Mouse (Mus musculus) liver, embryonic 14.5 days (tissue): ENCODE data around the gene Arhgef38. TPM values are rescaled to one million over a fixed set of nuclear protein-coding genes. Genes with fewer than 3 reads are reported as not detected.

Experiments
- ATAC-seq: fragments of 200-750 bp; cut with Nextera tagmentation; 2 replicates; pipeline ENCODE4 v1.8.0; 2017; ENCODE audit warnings: moderate number of reproducible peaks, mild to moderate bottlenecking, moderate library complexity; ENCODE audit not compliant: insufficient read depth
- DNase-seq, 3 experiments: peaks; one replicate each; pipeline ENCODE4 v3.0.0-alpha.2; 2012 to 2013; ENCODE audit warnings: low read depth in 3 of 3, low spot score in 3 of 3
- H3K27ac ChIP-seq: fragments of 300-500 bp; sonication (generic); 2 replicates; pipeline ENCODE4 v1.5.1; 2014; ENCODE audit warnings: moderate library complexity, mild to moderate bottlenecking, control low read depth, inconsistent platforms
- H3K27me3 ChIP-seq: fragments of 300-500 bp; sonication (generic); 2 replicates; pipeline ENCODE4 v1.6.1; 2014; ENCODE audit warnings: mild to moderate bottlenecking, low read length, moderate library complexity; ENCODE audit not compliant: control insufficient read depth, insufficient read depth
- H3K36me3 ChIP-seq: fragments of 300-500 bp; sonication (generic); replicated peaks from 2 replicates; pipeline ENCODE4 v1.6.1; 2014; ENCODE audit warnings: low read depth; ENCODE audit not compliant: control insufficient read depth, insufficient read depth
- H3K4me1 ChIP-seq, 2 experiments: fragments of 200-500 bp in 1 of 2; fragments of 300-500 bp in 1 of 2; sonication (generic) in 1 of 2; replicated peaks; 2 replicates each; pipeline ENCODE4 v1.6.1; 2012 to 2014; ENCODE audit warnings: antibody characterized with exemption in 1 of 2, inconsistent platforms in 1 of 2, low read length in 1 of 2; ENCODE audit not compliant: control insufficient read depth in 2 of 2, insufficient read depth in 2 of 2
- H3K4me2 ChIP-seq: fragments of 300-500 bp; sonication (generic); 2 replicates; pipeline ENCODE4 v1.6.1; 2014; ENCODE audit warnings: low read depth, mild to moderate bottlenecking, control low read depth, moderate library complexity
- H3K4me3 ChIP-seq, 2 experiments: fragments of 200-500 bp in 1 of 2; fragments of 300-500 bp in 1 of 2; sonication (generic) in 1 of 2; 2 replicates each; pipeline ENCODE4 v1.5.1; 2012 to 2014; ENCODE audit warnings: low read depth in 2 of 2, low read length in 2 of 2, mild to moderate bottlenecking in 2 of 2, control low read depth in 1 of 2, inconsistent platforms in 1 of 2, moderate library complexity in 1 of 2; ENCODE audit not compliant: insufficient read depth in 1 of 2
- H3K9ac ChIP-seq: fragments of 300-500 bp; sonication (generic); replicated peaks from 2 replicates; pipeline ENCODE4 v1.6.1; 2014; ENCODE audit warnings: mild to moderate bottlenecking, control low read depth, moderate library complexity
- H3K9me3 ChIP-seq: fragments of 300-500 bp; sonication (generic); 2 replicates; pipeline ENCODE4 v1.6.1; 2016; ENCODE audit warnings: low read length, mixed read lengths; ENCODE audit not compliant: control insufficient read depth
- CTCF ChIP-seq: IDR thresholded peaks from 2 replicates; pipeline ENCODE4 v1.5.1; 2016; ENCODE audit warnings: antibody characterized with exemption, low read depth, control low read depth
- EP300 ChIP-seq: IDR thresholded peaks from 2 replicates; pipeline ENCODE4 v1.6.1; 2016; ENCODE audit warnings: antibody characterized with exemption, low read depth
- WGBS: fragments of 180-500 bp; shearing (Covaris S2); extraction: QIAGEN DNeasy Blood & Tissue Kit; methylation state at CpG from one replicate; pipeline ENCODE4 v1.1.7; 2014; ENCODE audit not compliant: insufficient replicate concordance; 5-methylcytosine and 5-hydroxymethylcytosine counted together
- polyA plus RNA-seq, 2 experiments: library from polyadenylated mRNA; depleted of rRNA in 1 of 2; stranded (reverse) in 1 of 2; unstranded in 1 of 2; fragments of >200 nt; fragmentation: Nextera tagmentation in 1 of 2; extraction: Ambion mirVana in 1 of 2; gene quantifications; 2 replicates each; pipeline versions ENCODE4 v1.2.1 to v1.2.3; 2012 to 2014

Gene Arhgef38
- polyA plus RNA-seq, 2 experiments: 0.02 TPM; not detected in 1

DNA sequence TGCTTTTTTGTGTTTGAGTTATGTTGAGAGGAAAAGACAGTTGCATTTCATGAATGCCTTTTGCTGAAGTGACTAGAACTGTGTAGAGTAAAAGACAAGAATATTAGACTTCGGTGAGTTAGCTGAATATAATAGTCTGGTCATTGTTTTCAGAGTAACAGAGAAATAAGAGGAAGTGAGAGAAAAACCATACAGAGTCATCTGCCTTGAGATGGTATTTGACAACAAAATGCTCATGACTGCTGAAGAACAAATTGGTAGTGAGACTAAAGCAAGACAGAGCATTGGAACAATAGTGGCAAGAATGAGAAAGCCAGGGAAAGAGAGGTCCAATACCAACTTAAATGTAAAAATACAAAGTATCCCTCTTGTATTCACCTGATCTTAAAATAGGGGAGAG, 141.8 kb downstream of the Arhgef38 start:
- Histone ChIP-seq H3K27me3 (no peaks in the 10 kb centered on the region), H3K9me3 (no peaks in the 10 kb centered on the region), H3K36me3 (peaks cover 4% of the 10 kb centered on the region), H3K4me3 (peak overlapping the region; percentile 71 to 97; a peak in 2 of 4 replicates), H3K4me1 (peaks cover 8 to 13% of the 10 kb centered on the region in 2 experiments), H3K9ac (peak overlapping the region; percentile 86), H3K27ac (no peak overlapping the region), H3K4me2 (peak overlapping the region; percentile 83)
- no peak for TF ChIP-seq EP300
- TF ChIP-seq CTCF: no peak
- ATAC-seq (no peak), DNase-seq (no peak)
- 24% methylated on average over 1 of the region's 1 CpGs for WGBS

DNA sequence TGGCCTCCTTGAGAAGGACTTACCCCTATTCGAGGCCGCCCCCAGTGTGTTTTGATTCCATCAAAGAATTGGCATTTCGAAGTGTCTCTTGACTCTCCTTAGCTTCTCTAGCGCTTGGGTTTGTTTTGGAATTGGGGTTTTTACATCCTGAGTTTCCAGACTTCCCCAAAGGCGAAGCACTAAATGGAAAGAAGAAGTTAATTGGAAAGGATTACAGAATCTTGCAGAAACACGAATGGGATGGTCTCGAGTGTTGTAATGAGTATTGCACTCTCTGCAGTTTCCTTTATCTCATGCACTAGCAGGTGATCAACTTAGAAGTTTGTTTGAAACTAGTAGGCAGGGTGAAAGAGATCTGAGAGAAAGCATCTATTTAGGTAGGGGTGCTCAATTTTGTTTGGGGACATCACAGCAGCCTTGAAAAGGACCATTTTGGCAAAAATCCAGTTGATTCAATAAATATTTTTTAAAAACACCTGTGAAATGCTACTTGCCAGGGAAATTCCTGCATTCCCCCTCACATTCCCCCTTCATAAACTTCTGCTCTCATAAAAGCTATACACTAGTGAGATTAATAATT, 142.4 kb downstream of the Arhgef38 start:
- peaks cover 4% of the 10 kb centered on the region for H3K36me3 ChIP-seq
- peak overlapping the region; percentile 71 to 97 for H3K4me3 ChIP-seq
- peak overlapping the region; percentile 86 for H3K9ac ChIP-seq
- H3K4me1 ChIP-seq: peaks cover 6 to 13% of the 10 kb centered on the region in 2 experiments
- ATAC-seq: no peak
- peak overlapping the region; percentile 83 for H3K4me2 ChIP-seq
- no peaks in the 10 kb centered on the region for H3K27me3 ChIP-seq
- DNase-seq: no peak
- H3K27ac ChIP-seq: peak overlapping the region; percentile 75
- under 1% methylated on average over 7 of the region's 7 CpGs for WGBS
- TF ChIP-seq EP300 (no peak), CTCF (no peak)
- H3K9me3 ChIP-seq: no peaks in the 10 kb centered on the region

DNA sequence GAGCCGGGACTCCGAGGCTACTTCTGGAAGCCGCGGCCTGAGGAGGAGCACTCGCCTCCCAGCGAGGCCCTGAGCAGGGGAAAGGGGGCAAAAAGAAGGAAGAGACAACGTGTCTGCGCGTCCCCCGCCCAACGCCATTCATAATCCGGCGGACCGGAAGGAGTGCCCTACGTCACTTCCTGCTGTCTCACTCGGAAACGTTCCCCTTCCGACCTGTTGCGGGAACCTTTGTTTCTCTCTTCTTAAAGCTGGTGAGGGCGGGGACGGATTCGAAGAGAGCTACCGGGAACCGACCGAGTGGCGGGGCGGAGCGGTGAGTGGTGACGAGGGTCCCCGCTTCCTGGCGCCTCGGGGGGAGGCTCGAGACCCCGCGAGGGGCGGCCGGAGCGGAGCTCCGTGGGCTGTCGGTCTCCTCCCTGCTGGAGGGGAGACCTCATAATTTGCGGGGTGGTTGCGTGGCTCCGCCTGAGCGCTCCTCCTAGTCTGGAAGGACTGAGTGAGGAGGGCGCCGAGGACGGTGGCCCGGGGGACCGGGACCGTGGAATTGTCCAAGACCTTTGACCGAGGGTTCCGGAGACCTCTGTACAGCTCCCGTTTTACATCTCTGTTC, 143.0 kb downstream of the Arhgef38 start, which contains the start of the genes Ints12 and Gstcd:
Gene Ints12 (plus strand): TSS at position 177 of the 610 bp plus-strand sequence.
Gene Gstcd (minus strand): TSS at position 370 of the 610 bp plus-strand sequence.
- H3K9me3 ChIP-seq: no peaks in the 10 kb centered on the region
- peak within 1 kb of the TSS; percentile 75 for H3K27ac ChIP-seq
- ATAC-seq (peak; percentile 94), DNase-seq (peak; percentile 87 to 91 (median 88))
- H3K4me2 ChIP-seq: peak within 1 kb of the TSS; percentile 83
- H3K4me3 ChIP-seq: peak within 1 kb of the TSS; percentile 71 to 97
- peak within 1 kb of the TSS; percentile 86 for H3K9ac ChIP-seq
- WGBS: under 1% methylated on average over 53 of the region's 53 CpGs
- H3K4me1 ChIP-seq: peaks cover 6 to 13% of the 10 kb centered on the region in 2 experiments
- TF ChIP-seq CTCF (no peak), EP300 (no peak)
- peaks cover 1% of the 10 kb centered on the region for H3K36me3 ChIP-seq
- no peaks in the 10 kb centered on the region for H3K27me3 ChIP-seq

DNA sequence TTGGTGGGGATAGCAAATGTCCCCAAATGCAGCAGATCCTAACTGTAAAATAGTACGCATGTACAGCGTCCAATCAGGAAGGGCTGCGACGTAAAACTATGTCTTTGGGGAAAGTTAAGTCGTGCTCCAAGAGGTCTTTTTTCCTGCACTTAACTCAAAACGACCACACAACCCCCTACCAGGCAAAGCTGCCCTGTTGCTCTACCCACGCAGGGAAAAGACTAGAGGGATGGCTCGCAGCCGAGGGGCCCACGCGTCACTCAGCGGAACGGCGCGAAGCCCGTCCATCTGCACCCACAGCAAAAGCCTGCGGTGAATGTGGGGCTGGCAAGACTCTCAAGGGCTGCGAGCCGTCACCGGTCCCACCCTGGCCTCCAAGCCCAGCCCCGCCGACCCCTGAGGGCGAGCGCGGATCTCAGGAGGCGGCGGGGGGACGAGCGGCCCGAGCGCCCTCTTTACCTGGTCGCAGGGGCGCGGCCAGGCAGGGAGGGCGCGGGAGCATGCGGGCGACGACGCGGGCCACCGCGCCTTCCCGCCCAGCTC, 143.6 kb downstream of the Arhgef38 start:
- no peaks in the 10 kb centered on the region for H3K27me3 ChIP-seq
- peak overlapping the region; percentile 71 to 97 for H3K4me3 ChIP-seq
- H3K9ac ChIP-seq: peak overlapping the region; percentile 86
- no peaks in the 10 kb centered on the region for H3K36me3 ChIP-seq
- H3K4me2 ChIP-seq: peak overlapping the region; percentile 69
- ATAC-seq (peak; percentile 84), DNase-seq (peak in 2 of 3 experiments; percentile 29 to 44)
- whole genome bisulfite sequencing: under 1% methylated on average over 42 of the region's 44 CpGs
- peaks cover 6 to 13% of the 10 kb centered on the region in 2 experiments for H3K4me1 ChIP-seq
- H3K9me3 ChIP-seq: no peaks in the 10 kb centered on the region
- TF ChIP-seq CTCF: no peak
- no peak for TF ChIP-seq EP300
- H3K27ac ChIP-seq: peak overlapping the region; percentile 75
